Mouse (Mus musculus): ENCODE measurements around the gene Psmd5. TPM values are rescaled to one million over a fixed set of nuclear protein-coding genes. Genes with fewer than 3 reads are reported as not detected.

The Psmd5 gene
- total and polyA plus RNA-seq, 2 experiments from 2014 or later, result 28.6 to 37.2 TPM

DNA sequence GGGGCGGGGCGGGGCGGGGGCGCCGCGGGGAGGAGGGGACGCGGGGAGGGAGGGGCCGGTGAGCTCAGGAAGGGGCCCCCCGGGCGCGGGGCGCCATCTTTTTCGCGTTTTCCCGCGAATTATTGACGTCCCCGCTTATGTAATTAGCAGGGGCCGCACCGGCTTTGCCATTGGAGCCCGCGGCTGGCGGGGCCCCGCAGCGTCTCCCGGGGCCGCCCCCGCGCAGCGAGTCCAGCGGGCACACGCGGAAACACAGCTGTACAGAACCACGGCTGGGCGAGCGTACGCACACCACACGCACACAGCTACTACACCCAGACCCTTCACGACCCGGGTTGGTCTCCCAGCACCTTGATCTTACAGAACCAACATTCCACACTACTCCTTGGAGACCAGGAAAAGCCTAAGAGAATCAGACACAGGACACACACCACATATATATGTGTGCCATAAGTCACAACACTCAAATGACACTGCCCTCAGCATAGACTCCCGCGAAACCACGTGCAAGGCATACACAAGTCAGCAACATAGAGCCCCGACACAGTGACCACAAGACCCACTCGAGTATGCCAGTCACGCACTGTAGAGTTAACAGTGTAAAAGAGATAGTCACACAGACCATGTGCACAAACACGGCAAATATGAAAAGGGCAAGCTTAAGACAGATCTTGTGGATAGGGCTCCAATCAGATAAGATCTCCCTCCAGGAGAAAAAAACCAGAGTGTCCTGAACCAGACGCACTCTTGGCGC, 39.5 kb upstream of the Psmd5 start:
- 0 out of 2 replicates have a peak, but pooled peaks cover 6% of the 10 kb centered on the region for H3K27me3 ChIP-seq (ENCODE audit: control insufficient read depth, insufficient read depth, low read length)
- no peaks in the 10 kb centered on the region for H3K36me3 ChIP-seq (replicated peaks; ENCODE audit: control insufficient read depth, insufficient read depth, low read length)
- DNase-seq (ENCODE audit: low spot score) (no peak), ATAC-seq (ENCODE audit: insufficient read depth, low read depth) (peak; percentile 48)
- H3K9me3 ChIP-seq (replicated peaks; ENCODE audit: control insufficient read depth, low read length), result no peaks in the 10 kb centered on the region
- TF ChIP-seq CTCF (IDR thresholded peaks at IDR 0.05; ENCODE audit: low read depth) (no peak), EP300 (IDR thresholded peaks at IDR 0.05; ENCODE audit: low read depth) (no peak)
- WGBS, result 5% methylated on average over 38 of the region's 50 CpGs
- H3K9ac ChIP-seq (replicated peaks; ENCODE audit: low read depth, low read length), result peak overlapping the region; percentile 58
- peaks cover 23% of the 10 kb centered on the region for H3K4me1 ChIP-seq (ENCODE audit: control insufficient read depth, insufficient read depth)
- H3K4me2 ChIP-seq (ENCODE audit: low read depth, low read length), result peak overlapping the region; percentile 97
- H3K4me3 ChIP-seq (ENCODE audit: low read depth, low read length), result peak overlapping the region; percentile 72
- peak overlapping the region; percentile 1; the same call in 1 of the 2 replicates for H3K27ac ChIP-seq (ENCODE audit: low read depth)

DNA sequence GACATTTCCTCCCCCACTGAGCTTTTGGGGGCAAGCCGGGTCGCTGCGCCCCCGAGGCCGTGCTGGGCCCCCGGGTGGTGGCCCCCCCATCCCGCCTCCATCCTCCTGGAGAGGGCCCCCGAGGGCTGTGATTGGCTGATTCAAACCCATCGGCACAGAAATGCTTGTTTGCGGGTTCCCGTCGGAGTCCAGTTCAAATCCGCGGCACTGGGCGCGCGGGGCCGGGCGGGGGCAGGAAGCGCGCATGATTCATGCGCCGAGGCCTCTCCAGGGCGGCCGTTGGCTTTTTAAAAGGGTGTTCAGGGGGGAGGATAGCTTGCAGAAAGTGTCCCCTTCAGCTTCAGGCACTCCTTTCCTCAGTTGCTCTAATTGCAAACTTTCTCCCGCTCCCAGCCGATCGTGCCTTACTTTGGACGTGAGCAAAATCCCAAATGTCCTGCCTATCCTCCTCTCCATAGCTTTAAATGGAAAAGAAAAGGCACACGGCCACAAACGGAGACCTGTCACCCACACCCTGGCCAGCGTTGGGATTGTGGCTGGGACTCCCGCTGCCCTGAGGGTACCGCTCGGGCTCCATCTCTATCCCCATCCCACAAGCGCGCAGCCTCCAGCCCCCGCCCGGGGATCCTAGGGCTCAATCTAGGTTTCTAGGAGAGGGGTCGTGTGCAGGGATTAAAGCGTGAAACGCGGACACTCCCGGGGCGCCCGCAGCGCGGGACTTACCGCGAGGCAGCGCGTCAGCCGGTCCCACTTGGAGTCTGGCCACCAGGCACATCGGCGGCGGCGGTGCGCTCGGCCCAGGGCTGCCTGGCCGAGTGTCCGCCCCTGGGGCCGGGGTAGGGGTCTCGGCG, 38.7 kb upstream of the Psmd5 start, which contains the start of gene Phf19:
Phf19 (minus strand) TSS at position 809 of the 851 bp plus-strand sequence.
- peak within 1 kb of the TSS; percentile 97 for H3K4me2 ChIP-seq (ENCODE audit: low read depth, low read length)
- 0 out of 2 replicates have a peak, but pooled peaks cover 6% of the 10 kb centered on the region for H3K27me3 ChIP-seq (ENCODE audit: control insufficient read depth, insufficient read depth, low read length)
- TF ChIP-seq CTCF (IDR thresholded peaks at IDR 0.05; ENCODE audit: low read depth) (no peak), EP300 (IDR thresholded peaks at IDR 0.05; ENCODE audit: low read depth) (no peak)
- H3K9me3 ChIP-seq (replicated peaks; ENCODE audit: control insufficient read depth, low read length), result no peaks in the 10 kb centered on the region
- H3K36me3 ChIP-seq (replicated peaks; ENCODE audit: control insufficient read depth, insufficient read depth, low read length), result no peaks in the 10 kb centered on the region
- WGBS, result 2% methylated on average over 62 of the region's 64 CpGs
- peak within 1 kb of the TSS; percentile 46; the same call in 1 of the 2 replicates for H3K27ac ChIP-seq (ENCODE audit: low read depth)
- peaks cover 23% of the 10 kb centered on the region for H3K4me1 ChIP-seq (ENCODE audit: control insufficient read depth, insufficient read depth)
- peak within 1 kb of the TSS; percentile 58 for H3K9ac ChIP-seq (replicated peaks; ENCODE audit: low read depth, low read length)
- ATAC-seq (ENCODE audit: insufficient read depth, low read depth) (peak; percentile 51), DNase-seq (ENCODE audit: low spot score) (no peak)
- H3K4me3 ChIP-seq (ENCODE audit: low read depth, low read length), result peak within 1 kb of the TSS; percentile 72

- H3K4me1 ChIP-seq (ENCODE audit: control insufficient read depth, insufficient read depth), result peaks cover 23% of the 10 kb centered on the region
- peak overlapping the region; percentile 72 for H3K4me3 ChIP-seq (ENCODE audit: low read depth, low read length)
- no peak for TF ChIP-seq EP300 (IDR thresholded peaks at IDR 0.05; ENCODE audit: low read depth)
- no peak for TF ChIP-seq CTCF (IDR thresholded peaks at IDR 0.05; ENCODE audit: low read depth)
- 0 out of 2 replicates have a peak, but pooled peaks cover 6% of the 10 kb centered on the region for H3K27me3 ChIP-seq (ENCODE audit: control insufficient read depth, insufficient read depth, low read length)
- ATAC-seq (ENCODE audit: insufficient read depth, low read depth) (no peak), DNase-seq (ENCODE audit: low spot score) (no peak)
- no peaks in the 10 kb centered on the region for H3K9me3 ChIP-seq (replicated peaks; ENCODE audit: control insufficient read depth, low read length)
- H3K27ac ChIP-seq (ENCODE audit: low read depth), result no peak overlapping the region
- H3K9ac ChIP-seq (replicated peaks; ENCODE audit: low read depth, low read length), result no peak overlapping the region
- H3K36me3 ChIP-seq (replicated peaks; ENCODE audit: control insufficient read depth, insufficient read depth, low read length), result no peaks in the 10 kb centered on the region
- WGBS, result 55% methylated on average over 7 of the region's 7 CpGs
- peak overlapping the region; percentile 97 for H3K4me2 ChIP-seq (ENCODE audit: low read depth, low read length)
Measured at GRCm38 (mm10) chr2:34912613-34913012, 37.8 kb upstream of the Psmd5 start.

GRCm38 (mm10) chr2:34911871-34912270, 37.1 kb upstream of the Psmd5 start:
- Histone ChIP-seq H3K4me1 (ENCODE audit: control insufficient read depth, insufficient read depth) (peaks cover 23% of the 10 kb centered on the region), H3K9me3 (replicated peaks; ENCODE audit: control insufficient read depth, low read length) (no peaks in the 10 kb centered on the region), H3K4me3 (ENCODE audit: low read depth, low read length) (no peak overlapping the region), H3K4me2 (ENCODE audit: low read depth, low read length) (no peak overlapping the region), H3K36me3 (replicated peaks; ENCODE audit: control insufficient read depth, insufficient read depth, low read length) (no peaks in the 10 kb centered on the region), H3K27me3 (ENCODE audit: control insufficient read depth, insufficient read depth, low read length) (0 out of 2 replicates have a peak, but pooled peaks cover 6% of the 10 kb centered on the region), H3K27ac (ENCODE audit: low read depth) (no peak overlapping the region), H3K9ac (replicated peaks; ENCODE audit: low read depth, low read length) (no peak overlapping the region)
- DNase-seq (ENCODE audit: low spot score), result no peak
- WGBS, result 87% methylated on average over 5 of the region's 5 CpGs
- TF ChIP-seq EP300 (IDR thresholded peaks at IDR 0.05; ENCODE audit: low read depth) (no peak), CTCF (IDR thresholded peaks at IDR 0.05; ENCODE audit: low read depth) (no peak)
- no peak for ATAC-seq (ENCODE audit: insufficient read depth, low read depth)

GRCm38 (mm10) chr2:34909719-34910118, 35.0 kb upstream of the Psmd5 start:
- Histone ChIP-seq H3K36me3 (replicated peaks; ENCODE audit: control insufficient read depth, insufficient read depth, low read length) (no peaks in the 10 kb centered on the region), H3K9ac (replicated peaks; ENCODE audit: low read depth, low read length) (no peak overlapping the region), H3K4me2 (ENCODE audit: low read depth, low read length) (no peak overlapping the region), H3K27ac (ENCODE audit: low read depth) (no peak overlapping the region), H3K4me1 (ENCODE audit: control insufficient read depth, insufficient read depth) (peaks cover 17% of the 10 kb centered on the region), H3K27me3 (ENCODE audit: control insufficient read depth, insufficient read depth, low read length) (0 out of 2 replicates have a peak, but pooled peaks cover 6% of the 10 kb centered on the region), H3K9me3 (replicated peaks; ENCODE audit: control insufficient read depth, low read length) (no peaks in the 10 kb centered on the region), H3K4me3 (ENCODE audit: low read depth, low read length) (no peak overlapping the region)
- no peak for DNase-seq (ENCODE audit: low spot score)
- no peak for ATAC-seq (ENCODE audit: insufficient read depth, low read depth)
- WGBS, result 88% methylated on average over 4 of the region's 4 CpGs
- TF ChIP-seq CTCF (IDR thresholded peaks at IDR 0.05; ENCODE audit: low read depth), result no peak
- no peak for TF ChIP-seq EP300 (IDR thresholded peaks at IDR 0.05; ENCODE audit: low read depth)
